Mouse (Mus musculus): ENCODE results near the gene Ints7. TPM values are rescaled to one million over a fixed set of nuclear protein-coding genes. Genes with fewer than 3 reads are reported as not detected.

The Ints7 gene
- polyA plus RNA-seq, 1 experiment from 2014 or later = 50.2 TPM

GRCm38 (mm10) chr1:191645921-191646320 lies 70.5 kb downstream of the Ints7 start:
- ATAC-seq (ENCODE audit: low FRiP score) = no peak
- WGBS = 58% methylated on average over 8 of the region's 8 CpGs
- H3K4me1 ChIP-seq (replicated peaks; ENCODE audit: control insufficient read depth, insufficient read depth, low read length) = no peaks in the 10 kb centered on the region

GRCm38 (mm10) chr1:191647590-191647989 lies 72.2 kb downstream of the Ints7 start:
- Histone ChIP-seq H3K9me3 (ENCODE audit: control insufficient read depth, low read length) (no peaks in the 10 kb centered on the region), H3K9ac (ENCODE audit: low read depth, low read length) (no peak overlapping the region)
- WGBS = 94% methylated on average over 3 of the region's 3 CpGs

More at GRCm38 (mm10) chr1:191645921-191646320, 70.5 kb downstream of the Ints7 start:
- H3K4me3 ChIP-seq (ENCODE audit: low read depth, low read length) = no peak overlapping the region
- H3K9ac ChIP-seq (ENCODE audit: low read depth, low read length) = no peak overlapping the region
- no peaks in the 10 kb centered on the region for H3K36me3 ChIP-seq (ENCODE audit: control insufficient read depth, insufficient read depth, low read length)
- no peak overlapping the region for H3K4me2 ChIP-seq (replicated peaks; ENCODE audit: low read depth, low read length)
- H3K9me3 ChIP-seq (ENCODE audit: control insufficient read depth, low read length) = no peaks in the 10 kb centered on the region
- H3K27me3 ChIP-seq (ENCODE audit: control insufficient read depth, insufficient read depth, low read length) = no peaks in the 10 kb centered on the region
- DNase-seq (ENCODE audit: low spot score) = no peak
- no peak overlapping the region for H3K27ac ChIP-seq (ENCODE audit: low read depth, low read length)

GRCm38 (mm10) chr1:191659441-191659840 lies 84.0 kb downstream of the Ints7 start:
- Histone ChIP-seq H3K9ac (ENCODE audit: low read depth, low read length) (no peak overlapping the region), H3K36me3 (ENCODE audit: control insufficient read depth, insufficient read depth, low read length) (no peaks in the 10 kb centered on the region), H3K4me3 (ENCODE audit: low read depth, low read length) (no peak overlapping the region), H3K4me2 (replicated peaks; ENCODE audit: low read depth, low read length) (no peak overlapping the region), H3K9me3 (ENCODE audit: control insufficient read depth, low read length) (no peaks in the 10 kb centered on the region), H3K4me1 (replicated peaks; ENCODE audit: control insufficient read depth, insufficient read depth, low read length) (no peaks in the 10 kb centered on the region), H3K27me3 (ENCODE audit: control insufficient read depth, insufficient read depth, low read length) (no peaks in the 10 kb centered on the region), H3K27ac (ENCODE audit: low read depth, low read length) (no peak overlapping the region)
- no peak for ATAC-seq (ENCODE audit: low FRiP score)
- no peak for DNase-seq (ENCODE audit: low spot score)
- WGBS = 81% methylated on average over 3 of the region's 3 CpGs

More at GRCm38 (mm10) chr1:191647590-191647989, 72.2 kb downstream of the Ints7 start:
- no peaks in the 10 kb centered on the region for H3K36me3 ChIP-seq (ENCODE audit: control insufficient read depth, insufficient read depth, low read length)
- no peaks in the 10 kb centered on the region for H3K27me3 ChIP-seq (ENCODE audit: control insufficient read depth, insufficient read depth, low read length)
- no peaks in the 10 kb centered on the region for H3K4me1 ChIP-seq (replicated peaks; ENCODE audit: control insufficient read depth, insufficient read depth, low read length)
- H3K4me2 ChIP-seq (replicated peaks; ENCODE audit: low read depth, low read length) = no peak overlapping the region
- ATAC-seq (ENCODE audit: low FRiP score) (no peak), DNase-seq (ENCODE audit: low spot score) (no peak)
- H3K27ac ChIP-seq (ENCODE audit: low read depth, low read length) = no peak overlapping the region
- no peak overlapping the region for H3K4me3 ChIP-seq (ENCODE audit: low read depth, low read length)

DNA sequence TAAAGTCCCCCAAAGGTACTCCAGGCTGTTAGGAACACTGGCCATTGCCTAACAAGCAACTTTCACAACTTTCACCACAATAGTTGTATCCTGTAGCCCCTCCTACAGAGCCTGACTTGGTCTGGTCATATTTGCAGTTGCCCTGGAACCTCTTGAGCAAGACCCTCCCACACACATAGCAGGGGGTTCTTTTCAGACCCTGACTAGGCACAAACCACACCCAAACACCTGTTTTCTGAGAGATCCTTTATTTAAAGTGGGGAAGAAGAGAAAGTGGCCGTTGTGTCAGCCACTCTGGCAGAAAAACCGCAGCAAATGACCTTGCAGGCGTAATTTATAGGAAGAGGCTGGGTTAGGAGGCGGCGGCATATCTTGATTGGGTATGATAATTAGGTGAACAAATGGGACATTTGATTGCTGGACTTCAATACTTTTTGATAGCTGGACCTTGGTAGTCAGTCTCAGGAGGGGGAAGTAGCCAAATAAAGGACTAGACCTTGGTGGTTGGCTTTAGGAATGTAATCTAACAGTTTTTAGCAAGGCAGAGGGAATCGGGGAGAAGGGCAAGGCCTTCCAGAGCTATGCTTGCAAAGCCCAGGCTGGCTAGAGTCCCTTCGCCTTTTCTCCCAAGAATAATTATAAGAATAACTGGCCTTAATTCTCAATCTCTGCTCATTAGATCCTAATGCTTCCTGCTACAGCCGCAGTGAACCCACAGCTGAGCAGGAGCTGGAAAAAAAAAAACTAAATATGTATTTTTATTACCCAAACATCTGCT lies 85.8 kb downstream of the Ints7 start:
- 82% methylated on average over 8 of the region's 8 CpGs for WGBS
- no peak for ATAC-seq (ENCODE audit: low FRiP score)
- Histone ChIP-seq H3K27ac (ENCODE audit: low read depth, low read length) (no peak overlapping the region), H3K36me3 (ENCODE audit: control insufficient read depth, insufficient read depth, low read length) (no peaks in the 10 kb centered on the region), H3K4me1 (replicated peaks; ENCODE audit: control insufficient read depth, insufficient read depth, low read length) (no peaks in the 10 kb centered on the region), H3K4me2 (replicated peaks; ENCODE audit: low read depth, low read length) (no peak overlapping the region), H3K9ac (ENCODE audit: low read depth, low read length) (no peak overlapping the region), H3K4me3 (ENCODE audit: low read depth, low read length) (no peak overlapping the region), H3K27me3 (ENCODE audit: control insufficient read depth, insufficient read depth, low read length) (no peaks in the 10 kb centered on the region), H3K9me3 (ENCODE audit: control insufficient read depth, low read length) (no peaks in the 10 kb centered on the region)
- no peak for DNase-seq (ENCODE audit: low spot score)

GRCm38 (mm10) chr1:191662178-191662898 lies 86.9 kb downstream of the Ints7 start:
- H3K9me3 ChIP-seq (ENCODE audit: control insufficient read depth, low read length) = no peaks in the 10 kb centered on the region
- H3K9ac ChIP-seq (ENCODE audit: low read depth, low read length) = no peak overlapping the region
- no peak overlapping the region for H3K4me2 ChIP-seq (replicated peaks; ENCODE audit: low read depth, low read length)
- DNase-seq (ENCODE audit: low spot score) (no peak), ATAC-seq (ENCODE audit: low FRiP score) (no peak)
- H3K36me3 ChIP-seq (ENCODE audit: control insufficient read depth, insufficient read depth, low read length) = no peaks in the 10 kb centered on the region
- no peak overlapping the region for H3K27ac ChIP-seq (ENCODE audit: low read depth, low read length)
- H3K4me3 ChIP-seq (ENCODE audit: low read depth, low read length) = no peak overlapping the region
- H3K4me1 ChIP-seq (replicated peaks; ENCODE audit: control insufficient read depth, insufficient read depth, low read length) = no peaks in the 10 kb centered on the region
- H3K27me3 ChIP-seq (ENCODE audit: control insufficient read depth, insufficient read depth, low read length) = no peaks in the 10 kb centered on the region
- WGBS = 75% methylated on average over 9 of the region's 9 CpGs

DNA sequence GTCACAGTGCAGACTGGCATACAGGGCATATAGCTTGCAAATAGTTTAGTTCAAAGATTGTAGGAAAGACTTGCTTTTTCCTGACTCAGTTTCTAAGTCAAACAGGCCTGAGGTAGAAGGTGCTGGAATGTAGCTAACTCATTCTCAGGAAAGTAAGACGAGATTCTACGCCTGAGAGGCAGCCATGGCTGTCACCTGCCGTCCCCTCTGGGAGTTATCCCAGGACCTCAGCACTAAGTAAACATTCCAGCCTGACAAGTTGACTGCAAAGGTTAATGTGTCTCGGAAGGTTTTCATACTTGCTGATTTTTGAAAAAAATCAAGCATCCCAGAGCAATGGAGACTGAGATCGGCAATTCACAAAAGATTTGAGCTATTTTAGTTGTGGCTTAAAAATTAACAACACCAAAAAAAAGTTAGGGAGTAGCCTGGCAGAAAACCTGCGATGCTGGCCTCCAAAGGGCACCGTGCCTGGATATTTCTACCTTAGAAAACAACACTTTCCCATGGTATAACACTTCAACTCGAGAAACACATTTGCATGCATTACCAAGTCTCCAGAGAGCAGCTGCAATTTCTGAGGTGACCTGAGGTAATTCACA lies 87.6 kb downstream of the Ints7 start:
- no peak overlapping the region for H3K27ac ChIP-seq (ENCODE audit: low read depth, low read length)
- no peaks in the 10 kb centered on the region for H3K9me3 ChIP-seq (ENCODE audit: control insufficient read depth, low read length)
- no peaks in the 10 kb centered on the region for H3K4me1 ChIP-seq (replicated peaks; ENCODE audit: control insufficient read depth, insufficient read depth, low read length)
- no peak for DNase-seq (ENCODE audit: low spot score)
- no peaks in the 10 kb centered on the region for H3K36me3 ChIP-seq (ENCODE audit: control insufficient read depth, insufficient read depth, low read length)
- no peak overlapping the region for H3K4me2 ChIP-seq (replicated peaks; ENCODE audit: low read depth, low read length)
- no peak for ATAC-seq (ENCODE audit: low FRiP score)
- WGBS = 61% methylated on average over 8 of the region's 8 CpGs
- no peaks in the 10 kb centered on the region for H3K27me3 ChIP-seq (ENCODE audit: control insufficient read depth, insufficient read depth, low read length)
- H3K9ac ChIP-seq (ENCODE audit: low read depth, low read length) = no peak overlapping the region
- no peak overlapping the region for H3K4me3 ChIP-seq (ENCODE audit: low read depth, low read length)

GRCm38 (mm10) chr1:191663603-191664002 lies 88.2 kb downstream of the Ints7 start:
- H3K36me3 ChIP-seq (ENCODE audit: control insufficient read depth, insufficient read depth, low read length) = no peaks in the 10 kb centered on the region
- H3K4me1 ChIP-seq (replicated peaks; ENCODE audit: control insufficient read depth, insufficient read depth, low read length) = no peaks in the 10 kb centered on the region
- 89% methylated on average over 6 of the region's 6 CpGs for WGBS
- H3K9ac ChIP-seq (ENCODE audit: low read depth, low read length) = no peak overlapping the region
- no peaks in the 10 kb centered on the region for H3K9me3 ChIP-seq (ENCODE audit: control insufficient read depth, low read length)
- H3K27ac ChIP-seq (ENCODE audit: low read depth, low read length) = no peak overlapping the region
- H3K27me3 ChIP-seq (ENCODE audit: control insufficient read depth, insufficient read depth, low read length) = no peaks in the 10 kb centered on the region
- DNase-seq (ENCODE audit: low spot score) (no peak), ATAC-seq (ENCODE audit: low FRiP score) (no peak)
- no peak overlapping the region for H3K4me2 ChIP-seq (replicated peaks; ENCODE audit: low read depth, low read length)
- H3K4me3 ChIP-seq (ENCODE audit: low read depth, low read length) = no peak overlapping the region

DNA sequence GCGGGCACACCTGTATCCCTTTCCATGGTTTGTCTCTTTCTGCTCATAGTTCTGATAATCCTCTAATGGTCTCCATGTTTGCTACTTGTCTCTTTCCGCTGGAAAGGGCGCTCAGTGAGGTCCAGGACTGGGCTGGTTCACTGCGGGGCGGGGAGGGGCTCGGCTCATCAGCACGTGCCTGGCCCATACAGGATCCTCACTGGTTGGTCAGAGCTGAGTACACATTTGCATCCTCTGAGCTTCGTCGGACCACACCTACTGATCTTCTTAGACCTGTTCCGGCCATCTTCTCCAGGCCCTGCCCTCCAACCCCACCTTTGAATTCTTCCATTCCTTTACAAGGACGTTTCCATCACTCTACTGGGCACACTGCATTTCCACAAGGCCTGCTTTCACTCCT lies 90.9 kb downstream of the Ints7 start:
- ATAC-seq (ENCODE audit: low FRiP score) = no peak
- Histone ChIP-seq H3K4me2 (replicated peaks; ENCODE audit: low read depth, low read length) (no peak overlapping the region), H3K9me3 (ENCODE audit: control insufficient read depth, low read length) (no peaks in the 10 kb centered on the region), H3K4me1 (replicated peaks; ENCODE audit: control insufficient read depth, insufficient read depth, low read length) (no peaks in the 10 kb centered on the region), H3K27ac (ENCODE audit: low read depth, low read length) (no peak overlapping the region), H3K4me3 (ENCODE audit: low read depth, low read length) (no peak overlapping the region), H3K27me3 (ENCODE audit: control insufficient read depth, insufficient read depth, low read length) (no peaks in the 10 kb centered on the region), H3K36me3 (ENCODE audit: control insufficient read depth, insufficient read depth, low read length) (no peaks in the 10 kb centered on the region), H3K9ac (ENCODE audit: low read depth, low read length) (no peak overlapping the region)
- no peak for DNase-seq (ENCODE audit: low spot score)
- 83% methylated on average over 11 of the region's 11 CpGs for WGBS
